Mouse (Mus musculus) myocyte (in vitro differentiated cells): ENCODE results near the gene Igf2r.

Source experiments
- CEBPB ChIP-seq: IDR thresholded peaks from 2 replicates; pipeline ENCODE4 v1.6.1; 2011; ENCODE audit warnings: mild to moderate bottlenecking, moderate library complexity; ENCODE audit not compliant: poor library complexity, insufficient read depth, severe bottlenecking
- E2F4 ChIP-seq: IDR thresholded peaks from one replicate; pipeline ENCODE4 v1.6.1; 2011; ENCODE audit warnings: mild to moderate bottlenecking, control low read depth, moderate library complexity; ENCODE audit not compliant: insufficient read depth
- MAX ChIP-seq: IDR thresholded peaks from one replicate; pipeline ENCODE4 v1.6.1; 2011; ENCODE audit warnings: low read depth, mild to moderate bottlenecking, control low read depth
- MYOD1 ChIP-seq, 3 experiments: IDR thresholded peaks; one replicate each; pipeline ENCODE4 v1.6.1; 2011; ENCODE audit warnings: control low read depth in 2 of 3, low read depth in 2 of 3, mild to moderate bottlenecking in 2 of 3, moderate library complexity in 1 of 3; ENCODE audit not compliant: insufficient read length in 2 of 3, control insufficient read depth in 1 of 3
- MYOG ChIP-seq, 3 experiments: IDR thresholded peaks; one replicate each; pipeline ENCODE4 v1.6.1; 2011; ENCODE audit warnings: control low read depth in 2 of 3, low read depth in 2 of 3, mild to moderate bottlenecking in 2 of 3; ENCODE audit not compliant: insufficient read length in 2 of 3, control insufficient read depth in 1 of 3, insufficient read depth in 1 of 3
- POLR2A ChIP-seq: IDR thresholded peaks from one replicate; pipeline ENCODE4 v1.6.1; 2011; ENCODE audit warnings: low read depth, mild to moderate bottlenecking, control low read depth, moderate library complexity; ENCODE audit not compliant: insufficient read length
- POLR2AphosphoS2 ChIP-seq: IDR thresholded peaks from one replicate; pipeline ENCODE4 v1.6.1; 2011; ENCODE audit warnings: low read depth, control low read depth; ENCODE audit not compliant: insufficient read length
- REST ChIP-seq: IDR thresholded peaks from one replicate; pipeline ENCODE4 v1.6.1; 2011; ENCODE audit warnings: mild to moderate bottlenecking, control low read depth, moderate library complexity; ENCODE audit not compliant: insufficient read depth, insufficient read length
- TCF12 ChIP-seq: IDR thresholded peaks from one replicate; pipeline ENCODE4 v1.6.1; 2011; ENCODE audit warnings: mild to moderate bottlenecking, control low read depth; ENCODE audit not compliant: poor library complexity, insufficient read depth, severe bottlenecking
- TCF3 ChIP-seq: IDR thresholded peaks from one replicate; pipeline ENCODE4 v1.6.1; 2011; ENCODE audit warnings: low read depth, control low read depth; ENCODE audit not compliant: insufficient read length
- USF1 ChIP-seq: IDR thresholded peaks from one replicate; pipeline ENCODE4 v1.6.1; 2011; ENCODE audit warnings: low read depth, mild to moderate bottlenecking, control low read depth, moderate library complexity

GRCm38 (mm10) chr17:12796633-12797032 is 27.2 kb upstream of the Igf2r start:
- no peak for TF ChIP-seq POLR2A
- no peak for TF ChIP-seq MYOD1 (IDR thresholded peaks at IDR 0.05; ENCODE audit: control insufficient read depth in 1 of 3, insufficient read length in 2 of 3, low read depth in 2 of 3)
- no peak for TF ChIP-seq E2F4
- no peak for TF ChIP-seq USF1
- no peak for TF ChIP-seq POLR2AphosphoS2
- no peak for TF ChIP-seq MAX
- TF ChIP-seq CEBPB: no peak
- TF ChIP-seq TCF3: no peak
- no peak for TF ChIP-seq TCF12
- no peak for TF ChIP-seq REST
- no peak for TF ChIP-seq MYOG (IDR thresholded peaks at IDR 0.05; ENCODE audit: control insufficient read depth in 1 of 3, insufficient read depth in 1 of 3, insufficient read length in 2 of 3, low read depth in 2 of 3)
